Mouse (Mus musculus) neural tube, embryonic 11.5 days (tissue): ENCODE results near the gene Ect2l. TPM values are rescaled to one million over a fixed set of nuclear protein-coding genes. Genes with fewer than 3 reads are reported as not detected.
"Not testable (repeated sequence)": the region's sequence is repeated elsewhere in the genome, so short reads cannot be mapped to it uniquely, and the experiment has no call there.

Source experiments
- ATAC-seq: fragments of 200-750 bp; cut with Nextera tagmentation; 2 replicates; pipeline ENCODE4 v1.8.0; 2017; ENCODE audit warnings: moderate number of reproducible peaks, mild to moderate bottlenecking, moderate TSS enrichment, moderate library complexity; ENCODE audit not compliant: insufficient read depth, low FRiP score, low TSS enrichment
- DNase-seq: peaks from one replicate; pipeline ENCODE4 v3.0.0-alpha.2; 2015; ENCODE audit warnings: low spot score
- H3K27ac ChIP-seq: fragments of 300-500 bp; sonication (generic); 2 replicates; pipeline ENCODE4 v1.5.1; 2014; ENCODE audit warnings: low read depth, mild to moderate bottlenecking, low read length
- H3K27me3 ChIP-seq: fragments of 300-500 bp; sonication (generic); 2 replicates; pipeline ENCODE4 v1.6.1; 2014; ENCODE audit warnings: mild to moderate bottlenecking, low read length, mixed read lengths; ENCODE audit not compliant: control insufficient read depth, insufficient read depth
- H3K36me3 ChIP-seq: fragments of 300-500 bp; sonication (generic); 2 replicates; pipeline ENCODE4 v1.6.1; 2014; ENCODE audit warnings: mild to moderate bottlenecking, low read length, moderate library complexity, mixed read lengths; ENCODE audit not compliant: control insufficient read depth, insufficient read depth
- H3K4me1 ChIP-seq: fragments of 300-500 bp; sonication (generic); 2 replicates; pipeline ENCODE4 v1.6.1; 2014; ENCODE audit warnings: low read length, mixed read lengths; ENCODE audit not compliant: control insufficient read depth, insufficient read depth
- H3K4me2 ChIP-seq: fragments of 300-500 bp; sonication (generic); 2 replicates; pipeline ENCODE4 v1.6.1; 2014; ENCODE audit warnings: low read depth, mild to moderate bottlenecking, moderate library complexity
- H3K4me3 ChIP-seq: fragments of 300-500 bp; sonication (generic); 2 replicates; pipeline ENCODE4 v1.5.1; 2014; ENCODE audit warnings: low read depth, low read length
- H3K9ac ChIP-seq: fragments of 300-500 bp; sonication (generic); 2 replicates; pipeline ENCODE4 v1.6.1; 2014; ENCODE audit warnings: mild to moderate bottlenecking, low read length
- H3K9me3 ChIP-seq: fragments of 300-500 bp; sonication (generic); 2 replicates; pipeline ENCODE4 v1.6.1; 2016; ENCODE audit warnings: low read length; ENCODE audit not compliant: control insufficient read depth
- WGBS: fragments of 180-500 bp; shearing (Covaris S2); extraction: QIAGEN DNeasy Blood & Tissue Kit; methylation state at CpG from one replicate; pipeline ENCODE4 v1.1.7; 2014; 5-methylcytosine and 5-hydroxymethylcytosine counted together
- polyA plus RNA-seq: library from polyadenylated mRNA; unstranded; fragments of >200 nt; fragmentation: Nextera tagmentation; extraction: Ambion mirVana; gene quantifications from 2 replicates; pipeline ENCODE4 v1.2.1, GENCODE M21; 2014

Ect2l gene
- polyA plus RNA-seq, 1 experiment from 2014 or later, result 0.29 TPM

DNA sequence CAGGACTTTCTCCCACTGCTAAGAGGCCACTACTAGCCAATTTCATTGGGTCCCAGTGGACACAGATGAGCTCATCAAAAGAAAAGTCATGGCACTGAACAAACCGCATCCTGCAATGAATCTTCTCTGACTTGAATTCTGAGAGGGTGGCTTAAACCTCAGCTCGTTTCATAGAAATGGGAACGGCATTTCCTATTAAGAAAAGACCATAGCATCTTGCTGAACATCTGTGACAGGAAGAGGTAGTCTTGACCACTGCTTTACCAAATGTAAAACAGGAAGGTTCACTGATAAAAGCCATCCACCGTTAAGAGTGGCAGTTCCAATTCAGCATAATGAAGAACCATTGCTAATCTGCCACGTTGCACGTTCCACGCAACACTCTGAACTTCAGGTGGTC lies 34.0 kb downstream of the Ect2l start:
- Histone ChIP-seq H3K4me2 (no peak overlapping the region), H3K9me3 (no peaks in the 10 kb centered on the region), H3K27me3 (no peaks in the 10 kb centered on the region), H3K4me1 (no peaks in the 10 kb centered on the region), H3K36me3 (no peaks in the 10 kb centered on the region), H3K4me3 (no peak overlapping the region), H3K27ac (no peak overlapping the region), H3K9ac (no peak overlapping the region)
- no peak for ATAC-seq
- no peak for DNase-seq
- 91% methylated on average over 7 of the region's 7 CpGs for WGBS

DNA sequence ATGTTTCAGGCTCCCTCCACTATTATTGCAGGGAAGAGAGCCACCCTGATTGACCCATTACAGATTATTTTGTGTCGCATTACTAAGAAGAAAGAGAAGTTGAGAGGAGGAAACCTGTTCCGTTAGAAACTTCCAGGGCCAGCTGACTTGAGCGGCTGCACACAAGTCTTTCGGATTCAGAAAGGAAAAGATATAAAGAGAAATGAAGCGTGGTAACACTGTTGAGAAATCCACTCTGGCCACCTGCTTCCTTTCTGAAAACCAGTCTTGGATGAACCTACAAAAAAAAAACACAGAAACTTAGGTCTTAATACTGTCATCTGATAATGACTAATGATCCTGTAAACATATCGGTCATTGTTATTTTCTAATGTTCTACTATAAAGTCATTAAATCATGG lies 35.6 kb downstream of the Ect2l start:
- Histone ChIP-seq H3K4me1 (no peaks in the 10 kb centered on the region), H3K4me3 (no peak overlapping the region), H3K9me3 (no peaks in the 10 kb centered on the region), H3K27me3 (no peaks in the 10 kb centered on the region), H3K4me2 (no peak overlapping the region), H3K9ac (no peak overlapping the region), H3K36me3 (no peaks in the 10 kb centered on the region), H3K27ac (no peak overlapping the region)
- 87% methylated on average over 6 of the region's 6 CpGs for WGBS
- no peak for ATAC-seq
- DNase-seq, result no peak

DNA sequence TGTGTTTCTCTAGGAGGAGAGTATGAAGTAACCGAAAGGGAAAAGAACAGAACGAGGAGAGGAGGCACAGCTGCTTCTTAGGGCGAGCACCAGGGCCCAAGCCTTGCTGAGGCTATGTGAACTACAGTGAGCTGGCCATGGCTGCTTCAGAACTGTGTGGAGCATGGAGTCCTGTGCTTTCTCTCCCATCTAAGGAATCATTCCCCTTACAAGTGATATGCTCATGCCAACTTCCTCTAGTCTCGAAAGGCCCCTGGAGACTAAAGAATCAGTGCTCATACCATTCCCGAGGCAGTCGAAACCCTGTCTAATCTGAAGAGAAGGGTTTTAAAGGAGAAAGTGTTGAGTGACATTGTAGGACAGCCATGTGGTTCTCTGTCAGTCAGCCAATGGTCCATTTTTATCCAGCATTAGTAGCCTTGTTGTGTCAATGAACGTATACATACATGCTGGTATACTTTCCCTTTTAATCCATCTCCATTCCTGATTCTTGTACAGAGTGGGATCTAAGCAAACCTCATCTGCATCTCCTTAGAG lies 48.2 kb downstream of the Ect2l start:
- ATAC-seq (no peak), DNase-seq (no peak)
- no peaks in the 10 kb centered on the region for H3K36me3 ChIP-seq
- H3K4me1 ChIP-seq, result no peaks in the 10 kb centered on the region
- no peak overlapping the region for H3K9ac ChIP-seq
- H3K27ac ChIP-seq, result no peak overlapping the region
- H3K27me3 ChIP-seq, result no peaks in the 10 kb centered on the region
- WGBS, result 87% methylated on average over 7 of the region's 7 CpGs
- no peaks in the 10 kb centered on the region for H3K9me3 ChIP-seq
- H3K4me2 ChIP-seq, result no peak overlapping the region
- H3K4me3 ChIP-seq, result no peak overlapping the region

DNA sequence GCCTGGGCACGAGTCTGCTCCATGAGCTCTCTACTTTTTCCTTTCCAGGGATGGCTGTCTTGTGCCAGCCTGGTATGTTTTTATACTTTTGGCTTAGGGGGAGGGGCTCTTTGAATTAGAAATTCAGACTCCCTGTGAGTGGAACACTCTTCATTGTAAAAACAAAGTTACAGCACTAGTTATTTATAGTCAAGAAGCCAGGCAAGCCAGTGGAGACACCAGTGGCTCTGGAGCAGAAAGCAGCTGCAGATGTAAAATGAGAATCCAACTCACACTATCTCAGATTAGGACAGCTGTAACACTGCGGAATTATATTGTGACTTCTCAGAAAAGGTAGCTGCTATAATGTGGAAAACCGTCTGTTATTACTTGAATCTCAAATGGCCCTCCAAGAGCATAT lies 63.5 kb downstream of the Ect2l start:
- DNase-seq, result no peak

DNA sequence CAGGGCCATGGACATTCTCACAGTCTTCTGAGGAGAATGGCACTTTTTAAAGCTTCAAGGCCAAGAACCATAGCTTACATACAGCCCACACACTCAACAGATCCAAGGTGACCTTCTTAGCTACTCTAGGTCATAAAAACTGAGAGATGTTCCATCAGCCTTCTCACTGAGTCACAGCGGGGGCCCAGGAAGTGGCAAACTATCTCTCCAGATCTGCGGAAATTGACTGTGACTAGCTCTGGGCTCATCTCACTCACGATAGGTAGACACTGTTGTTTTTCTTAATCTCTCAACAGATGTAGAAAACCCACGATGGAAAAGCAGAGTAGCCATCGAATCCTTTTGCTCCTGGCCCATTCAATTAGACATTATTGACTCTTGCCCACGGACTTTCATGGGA lies 68.5 kb downstream of the Ect2l start:
- Histone ChIP-seq H3K4me2 (no peak overlapping the region), H3K27ac (no peak overlapping the region), H3K9ac (no peak overlapping the region), H3K4me1 (no peaks in the 10 kb centered on the region), H3K4me3 (no peak overlapping the region), H3K36me3 (no peaks in the 10 kb centered on the region), H3K27me3 (no peaks in the 10 kb centered on the region), H3K9me3 (no peaks in the 10 kb centered on the region)
- DNase-seq, result no peak
- ATAC-seq, result no peak
- 84% methylated on average over 6 of the region's 6 CpGs for WGBS

More for the DNA sequence above, 63.5 kb downstream of the Ect2l start:
- Histone ChIP-seq H3K4me2 (no peak overlapping the region), H3K4me3 (no peak overlapping the region), H3K9ac (no peak overlapping the region), H3K4me1 (no peaks in the 10 kb centered on the region), H3K9me3 (no peaks in the 10 kb centered on the region), H3K36me3 (no peaks in the 10 kb centered on the region), H3K27me3 (no peaks in the 10 kb centered on the region), H3K27ac (no peak overlapping the region)
- WGBS, result 84% methylated on average over 3 of the region's 3 CpGs
- no peak for ATAC-seq

DNA sequence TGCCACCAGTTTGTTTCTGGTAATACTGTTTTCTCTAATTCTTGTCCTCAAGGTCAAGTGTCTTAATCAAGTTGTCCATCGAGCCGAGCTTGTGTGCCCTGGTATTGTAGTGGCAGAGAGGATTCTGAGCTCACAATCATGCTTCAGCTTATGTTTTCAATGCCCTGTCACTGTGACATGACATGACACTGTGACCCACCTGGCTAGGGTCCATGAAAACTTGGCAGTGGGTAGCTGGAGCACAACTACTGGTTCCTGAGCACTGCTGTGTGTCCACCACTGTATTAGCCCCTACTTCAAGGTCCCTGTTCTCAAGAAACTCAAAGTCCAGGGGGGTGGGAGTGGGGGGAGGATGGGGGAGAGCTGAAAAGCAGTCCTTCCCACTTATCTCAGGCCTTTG lies 69.3 kb downstream of the Ect2l start:
- H3K27ac ChIP-seq, result no peak overlapping the region
- ATAC-seq, result no peak
- no peaks in the 10 kb centered on the region for H3K27me3 ChIP-seq
- H3K36me3 ChIP-seq, result no peaks in the 10 kb centered on the region
- H3K4me1 ChIP-seq, result no peaks in the 10 kb centered on the region
- no peak overlapping the region for H3K4me3 ChIP-seq
- H3K4me2 ChIP-seq, result no peak overlapping the region
- DNase-seq, result no peak
- no peak overlapping the region for H3K9ac ChIP-seq
- 91% methylated on average over 2 of the region's 2 CpGs for WGBS
- no peaks in the 10 kb centered on the region for H3K9me3 ChIP-seq

DNA sequence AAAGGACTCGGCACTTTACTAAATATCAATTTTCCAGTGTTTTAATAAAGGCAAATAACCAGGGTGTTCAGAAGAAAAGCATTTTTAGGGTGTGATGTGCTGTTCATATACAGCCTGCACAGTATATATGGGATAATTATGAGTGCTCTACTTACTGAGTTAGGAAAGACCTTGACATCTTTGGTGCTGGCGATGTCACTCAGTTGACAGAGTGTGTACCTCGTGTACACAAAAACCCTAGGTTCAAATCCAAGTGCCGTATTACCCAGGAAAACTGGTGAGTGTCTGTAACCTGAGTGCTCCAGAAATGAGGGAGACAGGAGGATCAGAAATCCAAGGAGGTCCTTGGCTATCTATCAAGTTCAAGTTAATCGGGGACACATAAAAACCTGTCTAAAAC lies 71.1 kb downstream of the Ect2l start:
- Histone ChIP-seq H3K4me2 (peak overlapping the region; percentile 17), H3K27ac (no peak overlapping the region), H3K4me1 (no peaks in the 10 kb centered on the region), H3K9me3 (no peaks in the 10 kb centered on the region), H3K4me3 (no peak overlapping the region), H3K27me3 (no peaks in the 10 kb centered on the region), H3K9ac (no peak overlapping the region), H3K36me3 (no peaks in the 10 kb centered on the region)
- 89% methylated on average over 5 of the region's 5 CpGs for WGBS
- DNase-seq, result no peak
- ATAC-seq, result 0 out of 2 replicates have a peak, but pooled peaks have one; percentile 38

DNA sequence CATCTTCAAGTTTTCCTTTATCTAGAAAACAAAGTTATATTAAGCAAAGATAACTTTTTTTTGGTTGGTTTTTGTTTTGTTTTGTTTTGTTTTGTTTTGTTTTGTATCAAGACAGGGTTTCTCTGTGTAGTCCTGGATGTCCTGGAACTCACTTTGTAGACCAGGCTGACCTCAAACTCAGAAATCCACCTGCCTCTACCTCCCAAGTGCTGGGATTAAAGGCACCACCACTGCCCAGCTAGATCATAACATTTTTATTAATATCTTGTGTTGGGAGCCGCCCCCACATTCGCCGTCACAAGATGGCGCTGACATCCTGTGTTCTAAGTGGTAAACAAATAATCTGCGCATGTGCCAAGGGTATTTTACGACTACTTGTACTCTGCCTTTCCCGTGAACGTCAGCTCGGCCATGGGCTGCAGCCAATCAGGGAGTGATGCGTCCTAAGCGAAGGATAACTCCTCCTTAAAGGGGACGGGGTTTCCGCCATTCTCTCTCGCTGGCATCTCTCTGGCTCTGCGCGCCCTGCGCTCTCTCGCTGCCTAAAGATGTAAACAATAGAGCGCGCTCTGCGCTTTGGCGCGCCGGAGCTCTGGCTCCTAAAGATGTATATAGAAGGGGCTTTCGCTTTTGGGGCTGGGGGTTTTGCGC lies 71.7 kb downstream of the Ect2l start:
- not testable (repeated sequence) for H3K36me3 ChIP-seq, H3K4me2 ChIP-seq, H3K4me1 ChIP-seq, H3K4me3 ChIP-seq, H3K27me3 ChIP-seq, H3K9me3 ChIP-seq, DNase-seq, H3K27ac ChIP-seq, H3K9ac ChIP-seq
- WGBS, result 79% methylated on average over 10 of the region's 26 CpGs
- peak; percentile 23; the same call in 1 of the 2 replicates for ATAC-seq
